Mouse (Mus musculus): ENCODE measurements around the gene Gm15155. TPM values are rescaled to one million over a fixed set of nuclear protein-coding genes. Genes with fewer than 3 reads are reported as not detected.
A peak's percentile ranks its signal among the peaks of the same experiment; 100 is the strongest.

Gm15155 gene
- total and polyA plus RNA-seq, 2 experiments from 2014 or later: 0.69 TPM; not detected in 1

- Histone ChIP-seq H3K4me1 (ENCODE audit: insufficient read depth, low read length) (no peaks in the 10 kb centered on the region), H3K27me3 (ENCODE audit: insufficient read depth, low read length) (no peaks in the 10 kb centered on the region), H3K9me3 (ENCODE audit: low read length) (no peaks in the 10 kb centered on the region), H3K4me3 (ENCODE audit: low read depth, low read length) (no peak overlapping the region), H3K36me3 (ENCODE audit: insufficient read depth, low read length) (no peaks in the 10 kb centered on the region), H3K4me2 (ENCODE audit: low read depth, low read length, poor library complexity, severe bottlenecking) (no peak overlapping the region), H3K9ac (replicated peaks; ENCODE audit: low read length, poor library complexity, severe bottlenecking) (no peak overlapping the region), H3K27ac (ENCODE audit: low read depth, low read length) (no peak overlapping the region)
- no peak for TF ChIP-seq CTCF (IDR thresholded peaks at IDR 0.05)
- DNase-seq (ENCODE audit: low spot score) (no peak), ATAC-seq (ENCODE audit: low FRiP score) (no peak)
Observed at GRCm38 (mm10) chrX:155596390-155596789, 28.2 kb upstream of the Gm15155 start.

- no peak for ATAC-seq (ENCODE audit: low FRiP score)
- 85% methylated on average over 2 of the region's 2 CpGs for WGBS
- Histone ChIP-seq H3K36me3 (ENCODE audit: insufficient read depth, low read length) (no peaks in the 10 kb centered on the region), H3K27ac (ENCODE audit: low read depth, low read length) (no peak overlapping the region), H3K4me3 (ENCODE audit: low read depth, low read length) (no peak overlapping the region), H3K27me3 (ENCODE audit: insufficient read depth, low read length) (no peaks in the 10 kb centered on the region), H3K4me1 (ENCODE audit: insufficient read depth, low read length) (no peaks in the 10 kb centered on the region), H3K9me3 (ENCODE audit: low read length) (no peaks in the 10 kb centered on the region), H3K9ac (replicated peaks; ENCODE audit: low read length, poor library complexity, severe bottlenecking) (no peak overlapping the region), H3K4me2 (ENCODE audit: low read depth, low read length, poor library complexity, severe bottlenecking) (no peak overlapping the region)
- no peak for TF ChIP-seq CTCF (IDR thresholded peaks at IDR 0.05)
- no peak for DNase-seq (ENCODE audit: low spot score)
Observed at GRCm38 (mm10) chrX:155601196-155601595, 23.3 kb upstream of the Gm15155 start.

GRCm38 (mm10) chrX:155622527-155622926 lies 2.0 kb upstream of the Gm15155 start:
- DNase-seq (ENCODE audit: low spot score) (peak; percentile 0), ATAC-seq (ENCODE audit: low FRiP score) (peak; percentile 38; the same call in 1 of the 2 replicates)
- no peaks in the 10 kb centered on the region for H3K4me1 ChIP-seq (ENCODE audit: insufficient read depth, low read length)
- peak overlapping the region; percentile 62 for H3K4me2 ChIP-seq (ENCODE audit: low read depth, low read length, poor library complexity, severe bottlenecking)
- WGBS: 22% methylated on average over 24 of the region's 24 CpGs
- H3K9ac ChIP-seq (replicated peaks; ENCODE audit: low read length, poor library complexity, severe bottlenecking): peak overlapping the region; percentile 60
- no peaks in the 10 kb centered on the region; the same call in 1 of the 2 replicates for H3K9me3 ChIP-seq (ENCODE audit: low read length)
- no peak for TF ChIP-seq CTCF (IDR thresholded peaks at IDR 0.05)
- H3K4me3 ChIP-seq (ENCODE audit: low read depth, low read length): peak overlapping the region; percentile 55
- peak overlapping the region; percentile 67; the same call in 1 of the 2 replicates for H3K27ac ChIP-seq (ENCODE audit: low read depth, low read length)
- H3K36me3 ChIP-seq (ENCODE audit: insufficient read depth, low read length): no peaks in the 10 kb centered on the region
- no peaks in the 10 kb centered on the region for H3K27me3 ChIP-seq (ENCODE audit: insufficient read depth, low read length)

GRCm38 (mm10) chrX:155622961-155623599 lies 1.5 kb upstream of the Gm15155 start:
- ATAC-seq (ENCODE audit: low FRiP score): peak; percentile 61

GRCm38 (mm10) chrX:155623701-155624281 lies 750 bp upstream of the Gm15155 start, which contains the start of gene Ptchd1:
Gene Ptchd1, minus strand, starts transcription at chrX:155623814.
- Histone ChIP-seq H3K4me1 (ENCODE audit: insufficient read depth, low read length) (no peaks in the 10 kb centered on the region), H3K4me3 (ENCODE audit: low read depth, low read length) (peak within 1 kb of the TSS; percentile 55), H3K27me3 (ENCODE audit: insufficient read depth, low read length) (no peaks in the 10 kb centered on the region), H3K4me2 (ENCODE audit: low read depth, low read length, poor library complexity, severe bottlenecking) (peak within 1 kb of the TSS; percentile 62), H3K27ac (ENCODE audit: low read depth, low read length) (peak within 1 kb of the TSS; percentile 67), H3K9ac (replicated peaks; ENCODE audit: low read length, poor library complexity, severe bottlenecking) (peak within 1 kb of the TSS; percentile 60), H3K9me3 (ENCODE audit: low read length) (no peaks in the 10 kb centered on the region; the same call in 1 of the 2 replicates), H3K36me3 (ENCODE audit: insufficient read depth, low read length) (no peaks in the 10 kb centered on the region)
- DNase-seq (ENCODE audit: low spot score): peak; percentile 27
- no peak for TF ChIP-seq CTCF (IDR thresholded peaks at IDR 0.05)
- WGBS: 16% methylated on average over 26 of the region's 34 CpGs
- ATAC-seq (ENCODE audit: low FRiP score): peak; percentile 76

More at GRCm38 (mm10) chrX:155622961-155623599, 1.5 kb upstream of the Gm15155 start:
- Histone ChIP-seq H3K4me3 (ENCODE audit: low read depth, low read length) (peak overlapping the region; percentile 55), H3K27ac (ENCODE audit: low read depth, low read length) (peak overlapping the region; percentile 67), H3K27me3 (ENCODE audit: insufficient read depth, low read length) (no peaks in the 10 kb centered on the region), H3K9ac (replicated peaks; ENCODE audit: low read length, poor library complexity, severe bottlenecking) (peak overlapping the region; percentile 60), H3K36me3 (ENCODE audit: insufficient read depth, low read length) (no peaks in the 10 kb centered on the region), H3K9me3 (ENCODE audit: low read length) (no peaks in the 10 kb centered on the region; the same call in 1 of the 2 replicates), H3K4me2 (ENCODE audit: low read depth, low read length, poor library complexity, severe bottlenecking) (peak overlapping the region; percentile 62), H3K4me1 (ENCODE audit: insufficient read depth, low read length) (no peaks in the 10 kb centered on the region)
- TF ChIP-seq CTCF (IDR thresholded peaks at IDR 0.05): no peak
- peak; percentile 8 for DNase-seq (ENCODE audit: low spot score)
- WGBS: 32% methylated on average over 51 of the region's 69 CpGs

- H3K4me3 ChIP-seq (ENCODE audit: low read depth, low read length): peak overlapping the region; percentile 55
- H3K4me1 ChIP-seq (ENCODE audit: insufficient read depth, low read length): no peaks in the 10 kb centered on the region
- no peak for TF ChIP-seq CTCF (IDR thresholded peaks at IDR 0.05)
- ATAC-seq (ENCODE audit: low FRiP score) (no peak), DNase-seq (ENCODE audit: low spot score) (no peak)
- H3K4me2 ChIP-seq (ENCODE audit: low read depth, low read length, poor library complexity, severe bottlenecking): peak overlapping the region; percentile 62
- no peaks in the 10 kb centered on the region for H3K36me3 ChIP-seq (ENCODE audit: insufficient read depth, low read length)
- WGBS: 26% methylated on average over 15 of the region's 15 CpGs
- H3K9me3 ChIP-seq (ENCODE audit: low read length): no peaks in the 10 kb centered on the region; the same call in 1 of the 2 replicates
- no peak overlapping the region for H3K27ac ChIP-seq (ENCODE audit: low read depth, low read length)
- 0 out of 2 replicates have a peak overlapping the region, but pooled peaks have one; percentile 24 for H3K9ac ChIP-seq (replicated peaks; ENCODE audit: low read length, poor library complexity, severe bottlenecking)
- no peaks in the 10 kb centered on the region for H3K27me3 ChIP-seq (ENCODE audit: insufficient read depth, low read length)
Observed at GRCm38 (mm10) chrX:155624895-155625294, 354 bp downstream of the Gm15155 start.
